Mouse (Mus musculus): ENCODE data around the gene Ranbp17.

GRCm38 (mm10) chr11:33204329-33204705, 309.2 kb downstream of the Ranbp17 start:
- no peak for TF ChIP-seq POLR2A (IDR thresholded peaks at IDR 0.05; ENCODE audit: insufficient read depth, low read depth, low read length)
- TF ChIP-seq CTCF (IDR thresholded peaks at IDR 0.05; ENCODE audit: insufficient read depth, low read depth, low read length): no peak
